In the genomic region with DNA sequence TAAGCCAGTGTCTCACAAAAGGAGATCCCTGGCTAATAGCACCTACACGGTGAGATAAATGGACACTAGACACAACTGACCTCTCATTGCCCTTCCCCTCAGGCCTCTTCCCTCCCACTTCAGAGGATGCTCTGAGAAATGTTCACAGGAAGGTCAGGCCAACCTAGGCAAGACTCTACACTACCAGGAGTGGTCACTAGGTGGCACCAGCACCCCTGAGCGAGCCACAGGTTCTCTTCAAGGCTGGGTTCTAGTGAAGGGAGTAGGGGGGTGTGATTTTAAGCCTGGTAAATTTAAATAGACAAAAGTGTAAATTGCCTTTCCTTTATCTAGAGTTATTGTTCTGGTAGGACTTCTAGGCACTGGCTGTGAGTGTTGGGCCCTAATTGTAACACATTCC, we compare ENCODE assay signal across 8 mouse cellular contexts.
DNase-seq lines count a peak whose midpoint lies in the region; ATAC-seq lines count a peak whose summit lies in the region.

No protein-coding gene starts in this region.

- no peak overlapping the region for H3K4me2 ChIP-seq in kidney, embryonic 16.5 days (replicated peaks; ENCODE audit: low read depth, low read length)
- no peak overlapping the region for H3K4me2 ChIP-seq in hindbrain, embryonic 13.5 days
- H3K4me2 ChIP-seq in midbrain, embryonic 14.5 days (ENCODE audit: low read length): no peak overlapping the region

- no peak overlapping the region for H3K27ac ChIP-seq in kidney, embryonic 16.5 days (ENCODE audit: low read length)
- H3K27ac ChIP-seq in forebrain, embryonic 10.5 days: no peak overlapping the region
- no peak overlapping the region for H3K27ac ChIP-seq in hindbrain, embryonic 13.5 days
- no peak overlapping the region for H3K27ac ChIP-seq in midbrain, embryonic 14.5 days (replicated peaks; ENCODE audit: low read depth, low read length)

- no peaks in the 10 kb centered on the region for H3K9me3 ChIP-seq in kidney, embryonic 16.5 days (ENCODE audit: low read length)
- H3K9me3 ChIP-seq in forebrain, embryonic 10.5 days: no peaks in the 10 kb centered on the region
- no peaks in the 10 kb centered on the region for H3K9me3 ChIP-seq in hindbrain, embryonic 13.5 days
- H3K9me3 ChIP-seq in midbrain, embryonic 14.5 days (ENCODE audit: control insufficient read depth, low read length): no peaks in the 10 kb centered on the region

- ATAC-seq in kidney, embryonic 16.5 days (ENCODE audit: low FRiP score, low TSS enrichment): no peak
- ATAC-seq in hindbrain, embryonic 13.5 days (ENCODE audit: low FRiP score): 0 out of 2 replicates have a peak, but pooled peaks have one; percentile 68
- ATAC-seq in midbrain, embryonic 14.5 days (ENCODE audit: low FRiP score, low TSS enrichment): peak; percentile 64; the same call in 1 of the 2 replicates

- H3K9ac ChIP-seq in kidney, embryonic 16.5 days (replicated peaks; ENCODE audit: low read length): no peak overlapping the region
- no peak overlapping the region for H3K9ac ChIP-seq in hindbrain, embryonic 13.5 days
- H3K9ac ChIP-seq in midbrain, embryonic 14.5 days (replicated peaks; ENCODE audit: low read length): no peak overlapping the region

- no peaks in the 10 kb centered on the region for H3K36me3 ChIP-seq in kidney, embryonic 16.5 days (ENCODE audit: insufficient read depth, low read length)
- H3K36me3 ChIP-seq in forebrain, embryonic 10.5 days (replicated peaks): no peaks in the 10 kb centered on the region
- no peaks in the 10 kb centered on the region for H3K36me3 ChIP-seq in hindbrain, embryonic 13.5 days
- no peaks in the 10 kb centered on the region for H3K36me3 ChIP-seq in midbrain, embryonic 14.5 days (ENCODE audit: control insufficient read depth, insufficient read depth, low read length)

- H3K27me3 ChIP-seq in kidney, embryonic 16.5 days (ENCODE audit: insufficient read depth, low read length): no peaks in the 10 kb centered on the region
- H3K27me3 ChIP-seq in forebrain, embryonic 10.5 days (ENCODE audit: poor library complexity, severe bottlenecking): no peaks in the 10 kb centered on the region
- H3K27me3 ChIP-seq in hindbrain, embryonic 13.5 days: no peaks in the 10 kb centered on the region
- H3K27me3 ChIP-seq in midbrain, embryonic 14.5 days (ENCODE audit: control insufficient read depth, insufficient read depth, low read length): no peaks in the 10 kb centered on the region

- DNase-seq in kidney, adult 11 months: peak; percentile 44
- peak; percentile 9 for DNase-seq in c-Kit-negative CD71-positive TER-119-positive erythroid progenitor cells, embryonic 14.5 days (ENCODE audit: low read depth, low spot score)
- DNase-seq in forebrain, embryonic 10.5 days (ENCODE audit: extremely low spot score, low spot score): peak; percentile 60
- peak; percentile 63 to 79 for DNase-seq in left cerebral cortex, adult 18-20 months (ENCODE audit: low spot score in 2 of 2)
- peak; percentile 84 for DNase-seq in midbrain, embryonic 14.5 days
- peak; percentile 39 to 80 for DNase-seq in spleen, postnatal 4 days (ENCODE audit: low spot score in 2 of 2)

- no peak overlapping the region for H3K4me3 ChIP-seq in kidney, embryonic 16.5 days (ENCODE audit: low read length)
- no peak overlapping the region for H3K4me3 ChIP-seq in forebrain, embryonic 10.5 days
- no peak overlapping the region for H3K4me3 ChIP-seq in hindbrain, embryonic 13.5 days
- H3K4me3 ChIP-seq in midbrain, embryonic 14.5 days (replicated peaks; ENCODE audit: low read depth, low read length): no peak overlapping the region

- H3K4me1 ChIP-seq in kidney, embryonic 16.5 days (ENCODE audit: insufficient read depth, low read length): no peaks in the 10 kb centered on the region
- H3K4me1 ChIP-seq in forebrain, embryonic 10.5 days: no peaks in the 10 kb centered on the region
- H3K4me1 ChIP-seq in hindbrain, embryonic 13.5 days (replicated peaks): peaks cover 3% of the 10 kb centered on the region; the same call in 1 of the 2 replicates
- no peaks in the 10 kb centered on the region for H3K4me1 ChIP-seq in midbrain, embryonic 14.5 days (ENCODE audit: control insufficient read depth, insufficient read depth, low read length)

- WGBS in kidney, embryonic 16.5 days: 0% methylated on average over 2 of the region's 2 CpGs
- WGBS in forebrain, embryonic 10.5 days: 18% methylated on average over 2 of the region's 2 CpGs
- WGBS in hindbrain, embryonic 13.5 days: 13% methylated on average over 2 of the region's 2 CpGs
- 19% methylated on average over 2 of the region's 2 CpGs for WGBS in midbrain, embryonic 14.5 days

Comparison
In these comparisons a context has a peak if more than half of its experiments do, and no peak if none do; other contexts are left out.
1. DNase-seq: peak in every context shown above with its lines; median percentile 84 in midbrain, embryonic 14.5 days; 71 in left cerebral cortex, adult 18-20 months; 60 in forebrain, embryonic 10.5 days; 60 in spleen, postnatal 4 days; 44 in kidney, adult 11 months; 9 in c-Kit-negative CD71-positive TER-119-positive erythroid progenitor cells, embryonic 14.5 days.